Mouse (Mus musculus): ENCODE results near the gene Zfyve1.

The Zfyve1 gene

DNA sequence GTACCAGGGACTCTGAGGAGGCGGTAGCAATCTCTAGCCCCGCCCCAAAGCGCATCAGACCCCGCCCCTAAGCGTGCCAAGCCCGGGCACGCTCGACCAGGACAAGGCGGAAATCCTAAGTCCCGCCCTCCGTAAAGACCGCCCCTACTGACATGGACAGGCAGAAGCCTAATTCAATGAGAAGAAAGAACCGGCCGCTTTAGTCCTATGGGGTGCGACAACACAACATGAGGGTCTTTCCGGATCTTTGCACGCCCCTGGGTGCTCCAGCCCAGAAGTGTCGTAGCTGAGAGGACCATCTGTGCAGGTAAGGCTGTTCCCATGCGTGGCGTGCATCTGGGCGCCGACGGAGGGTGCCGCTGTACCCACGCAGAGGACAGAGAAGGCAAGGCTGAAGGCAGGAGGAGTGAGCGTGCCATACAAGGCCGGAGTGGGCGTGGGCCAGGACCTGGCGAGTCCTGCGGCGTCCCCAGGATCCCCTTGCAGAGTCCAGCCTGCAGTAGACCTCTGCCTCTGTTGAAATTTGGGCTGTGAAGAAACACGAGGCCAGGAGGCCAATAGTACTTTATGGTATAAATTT, 76.6 kb downstream of the Zfyve1 start, which contains the start of gene Dcaf4:
TSS of gene Dcaf4 (plus strand) at position 156 of the 580 bp plus-strand sequence.
- peak; percentile 98 to 99 for DNase-seq

GRCm38 (mm10) chr12:83517580-83517979, 79.4 kb downstream of the Zfyve1 start:
- DNase-seq = no peak

- no peak for DNase-seq
Measured at GRCm38 (mm10) chr12:83514216-83514615, 82.8 kb downstream of the Zfyve1 start.

GRCm38 (mm10) chr12:83513185-83513584, 83.8 kb downstream of the Zfyve1 start:
- DNase-seq = no peak

GRCm38 (mm10) chr12:83512783-83513182, 84.2 kb downstream of the Zfyve1 start:
- DNase-seq = no peak

- no peak for DNase-seq
Measured at GRCm38 (mm10) chr12:83510586-83510985, 86.4 kb downstream of the Zfyve1 start.

- DNase-seq = no peak
Measured at GRCm38 (mm10) chr12:83506543-83506942, 90.5 kb downstream of the Zfyve1 start.

GRCm38 (mm10) chr12:83502190-83502589, 94.8 kb downstream of the Zfyve1 start:
- peak; percentile 23 to 62 for DNase-seq

DNA sequence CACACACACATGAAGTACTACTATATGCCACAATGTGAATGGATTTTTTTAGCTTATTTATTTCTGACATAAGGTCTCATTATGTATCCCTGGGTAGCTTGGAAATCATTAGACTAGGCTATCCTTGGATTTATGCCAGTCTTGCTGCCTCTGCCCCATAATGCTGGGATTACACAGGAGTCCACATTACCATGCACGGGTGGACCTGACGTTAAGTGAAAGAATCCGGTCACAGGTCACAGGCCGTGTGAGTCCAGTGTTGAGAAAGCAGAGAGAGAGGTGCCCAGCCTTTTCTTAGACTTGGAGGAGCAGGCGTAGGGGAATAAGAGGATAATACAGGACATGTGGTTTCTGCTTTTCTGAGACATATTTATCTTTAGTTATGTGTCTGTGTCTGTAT, 97.8 kb downstream of the Zfyve1 start:
- no peak for DNase-seq

- no peak for DNase-seq
Measured at GRCm38 (mm10) chr12:83497959-83498358, 99.1 kb downstream of the Zfyve1 start.

GRCm38 (mm10) chr12:83496736-83497135, 100.3 kb downstream of the Zfyve1 start:
- DNase-seq = no peak

All from lung, adult 18-20 months (tissue).